Mouse (Mus musculus): ENCODE data around the gene Wdr89. TPM values are rescaled to one million over a fixed set of nuclear protein-coding genes. Genes with fewer than 3 reads are reported as not detected.

Wdr89 gene
- polyA plus RNA-seq, 1 experiment, result 25.9 TPM

DNA sequence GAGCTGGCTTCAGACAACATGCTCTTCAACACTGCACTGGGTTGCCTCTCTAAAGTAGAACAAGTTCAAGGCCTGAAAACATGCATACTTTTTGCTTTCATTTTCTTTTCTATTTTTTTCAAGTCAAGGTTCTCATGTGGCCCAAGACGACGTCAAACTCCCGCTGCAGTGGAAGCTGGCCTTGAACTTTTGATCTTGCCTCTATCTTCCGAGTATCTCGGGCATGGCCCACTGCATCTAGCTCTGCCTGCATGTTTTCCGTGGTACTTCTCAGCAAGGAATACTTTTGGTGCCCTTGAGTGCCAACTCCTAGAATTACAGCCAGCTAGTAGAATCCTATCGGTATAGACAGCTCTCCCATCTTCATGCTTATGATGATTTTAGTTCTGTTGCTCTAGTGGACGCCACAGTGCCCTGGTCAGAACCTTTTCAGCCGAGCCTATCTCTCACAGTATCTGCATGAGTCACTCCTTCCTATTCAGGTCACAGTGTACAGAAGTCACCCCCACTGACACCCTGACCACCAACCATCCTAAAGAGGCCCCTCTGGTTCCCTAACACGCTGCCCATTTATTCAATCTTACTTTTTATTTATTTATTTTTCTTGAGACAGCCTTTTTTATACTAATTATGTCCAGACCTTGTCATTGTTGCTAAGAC lies 33.4 kb downstream of the Wdr89 start:
- H3K36me3 ChIP-seq (ENCODE audit: control insufficient read depth, insufficient read depth), result no peaks in the 10 kb centered on the region
- H3K4me3 ChIP-seq, result no peak overlapping the region
- TF ChIP-seq SRF (IDR thresholded peaks at IDR 0.05; ENCODE audit: control insufficient read depth, insufficient read length, low read depth), result no peak
- TF ChIP-seq MAX (IDR thresholded peaks at IDR 0.05; ENCODE audit: low read depth), result no peak
- TF ChIP-seq TCF3 (IDR thresholded peaks at IDR 0.05; ENCODE audit: insufficient read length, low read depth), result no peak
- no peak for TF ChIP-seq E2F4 (IDR thresholded peaks at IDR 0.05; ENCODE audit: insufficient read depth)
- TF ChIP-seq POLR2AphosphoS2 (IDR thresholded peaks at IDR 0.05; ENCODE audit: insufficient read length, low read depth), result no peak
- TF ChIP-seq MYOD1 (IDR thresholded peaks at IDR 0.05; ENCODE audit: control insufficient read depth in 1 of 3, insufficient read length in 2 of 3, low read depth in 2 of 3), result no peak
- TF ChIP-seq POLR2A (IDR thresholded peaks at IDR 0.05; ENCODE audit: insufficient read length, low read depth), result no peak
- TF ChIP-seq CEBPB (IDR thresholded peaks at IDR 0.05; ENCODE audit: insufficient read depth, poor library complexity, severe bottlenecking), result no peak
- no peak for TF ChIP-seq TCF12 (IDR thresholded peaks at IDR 0.05; ENCODE audit: insufficient read depth, poor library complexity, severe bottlenecking)
- TF ChIP-seq USF1 (IDR thresholded peaks at IDR 0.05; ENCODE audit: low read depth), result no peak
- TF ChIP-seq REST (IDR thresholded peaks at IDR 0.05; ENCODE audit: insufficient read depth, insufficient read length), result no peak
- no peak overlapping the region for H3K4me2 ChIP-seq (ENCODE audit: low read depth)
- no peak overlapping the region for H3ac ChIP-seq (ENCODE audit: control insufficient read depth, insufficient read length)
- H3K27me3 ChIP-seq (ENCODE audit: control insufficient read depth, insufficient read depth, insufficient read length), result no peaks in the 10 kb centered on the region
- no peaks in the 10 kb centered on the region for H3K79me2 ChIP-seq (ENCODE audit: control insufficient read depth, insufficient read depth)

DNA sequence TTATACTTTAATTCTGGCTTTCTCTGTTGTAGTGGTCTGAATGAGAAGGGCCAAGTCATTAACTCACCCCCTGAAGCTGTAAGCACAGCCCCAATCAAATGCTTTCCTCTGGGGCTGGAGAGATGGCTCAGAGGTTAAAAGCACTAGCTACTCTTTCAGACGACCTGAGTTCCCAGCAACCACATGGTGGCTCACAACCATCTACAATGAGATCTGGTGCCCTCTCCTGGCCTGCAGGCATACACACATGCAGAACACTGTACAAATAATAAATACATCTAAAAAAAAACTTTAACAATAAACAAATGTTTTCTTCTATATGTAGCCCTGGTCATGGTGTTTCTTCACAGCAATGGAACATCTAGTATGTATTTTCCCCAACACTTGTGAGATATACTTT lies 39.7 kb downstream of the Wdr89 start:
- Histone ChIP-seq H3K79me2 (ENCODE audit: control insufficient read depth, insufficient read depth) (no peaks in the 10 kb centered on the region), H3ac (ENCODE audit: control insufficient read depth, insufficient read length) (no peak overlapping the region), H3K27me3 (ENCODE audit: control insufficient read depth, insufficient read depth, insufficient read length) (no peaks in the 10 kb centered on the region), H3K4me3 (no peak overlapping the region), H3K4me2 (ENCODE audit: low read depth) (no peak overlapping the region), H3K36me3 (ENCODE audit: control insufficient read depth, insufficient read depth) (no peaks in the 10 kb centered on the region)
- no peak for TF ChIP-seq MYOD1 (IDR thresholded peaks at IDR 0.05; ENCODE audit: control insufficient read depth in 1 of 3, insufficient read length in 2 of 3, low read depth in 2 of 3)
- TF ChIP-seq CEBPB (IDR thresholded peaks at IDR 0.05; ENCODE audit: insufficient read depth, poor library complexity, severe bottlenecking), result no peak
- TF ChIP-seq E2F4 (IDR thresholded peaks at IDR 0.05; ENCODE audit: insufficient read depth), result no peak
- no peak for TF ChIP-seq REST (IDR thresholded peaks at IDR 0.05; ENCODE audit: insufficient read depth, insufficient read length)
- TF ChIP-seq MAX (IDR thresholded peaks at IDR 0.05; ENCODE audit: low read depth), result no peak
- TF ChIP-seq MYOG (IDR thresholded peaks at IDR 0.05; ENCODE audit: control insufficient read depth in 1 of 3, insufficient read depth in 1 of 3, insufficient read length in 2 of 3, low read depth in 2 of 3), result no peak
- no peak for TF ChIP-seq TCF12 (IDR thresholded peaks at IDR 0.05; ENCODE audit: insufficient read depth, poor library complexity, severe bottlenecking)
- no peak for TF ChIP-seq USF1 (IDR thresholded peaks at IDR 0.05; ENCODE audit: low read depth)
- TF ChIP-seq SRF (IDR thresholded peaks at IDR 0.05; ENCODE audit: control insufficient read depth, insufficient read length, low read depth), result no peak
- TF ChIP-seq POLR2A (IDR thresholded peaks at IDR 0.05; ENCODE audit: insufficient read length, low read depth), result no peak
- no peak for TF ChIP-seq POLR2AphosphoS2 (IDR thresholded peaks at IDR 0.05; ENCODE audit: insufficient read length, low read depth)
- TF ChIP-seq TCF3 (IDR thresholded peaks at IDR 0.05; ENCODE audit: insufficient read length, low read depth), result no peak

DNA sequence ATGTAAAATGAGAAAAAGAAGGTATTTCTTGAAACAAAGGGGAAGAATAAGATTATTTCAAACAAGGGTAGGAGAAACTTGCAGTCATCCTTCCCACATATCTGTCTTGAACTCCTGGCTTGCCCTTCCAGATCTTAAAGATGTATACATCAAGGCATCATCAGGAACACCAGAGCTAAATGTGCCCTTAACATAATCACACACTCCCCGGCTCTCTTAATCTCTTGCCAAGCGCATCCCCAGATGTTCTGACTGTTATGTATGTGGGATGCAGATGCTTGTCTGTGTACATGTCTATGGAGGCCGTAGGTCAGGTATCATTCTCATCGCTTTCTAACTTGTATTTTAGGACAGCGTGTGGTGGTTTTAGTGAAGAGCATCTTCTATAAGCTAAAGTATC lies 46.0 kb downstream of the Wdr89 start:
- Histone ChIP-seq H3K4me2 (ENCODE audit: low read depth) (no peak overlapping the region), H3K4me3 (no peak overlapping the region), H3K27me3 (ENCODE audit: control insufficient read depth, insufficient read depth, insufficient read length) (no peaks in the 10 kb centered on the region), H3K36me3 (ENCODE audit: control insufficient read depth, insufficient read depth) (no peaks in the 10 kb centered on the region), H3ac (ENCODE audit: control insufficient read depth, insufficient read length) (no peak overlapping the region), H3K79me2 (ENCODE audit: control insufficient read depth, insufficient read depth) (no peaks in the 10 kb centered on the region)
- TF ChIP-seq MAX (IDR thresholded peaks at IDR 0.05; ENCODE audit: low read depth) (no peak), MYOG (IDR thresholded peaks at IDR 0.05; ENCODE audit: control insufficient read depth in 1 of 3, insufficient read depth in 1 of 3, insufficient read length in 2 of 3, low read depth in 2 of 3) (no peak), CEBPB (IDR thresholded peaks at IDR 0.05; ENCODE audit: insufficient read depth, poor library complexity, severe bottlenecking) (no peak), TCF12 (IDR thresholded peaks at IDR 0.05; ENCODE audit: insufficient read depth, poor library complexity, severe bottlenecking) (no peak), E2F4 (IDR thresholded peaks at IDR 0.05; ENCODE audit: insufficient read depth) (no peak), SRF (IDR thresholded peaks at IDR 0.05; ENCODE audit: control insufficient read depth, insufficient read length, low read depth) (no peak), POLR2A (IDR thresholded peaks at IDR 0.05; ENCODE audit: insufficient read length, low read depth) (no peak), TCF3 (IDR thresholded peaks at IDR 0.05; ENCODE audit: insufficient read length, low read depth) (no peak), MYOD1 (IDR thresholded peaks at IDR 0.05; ENCODE audit: control insufficient read depth in 1 of 3, insufficient read length in 2 of 3, low read depth in 2 of 3) (no peak), REST (IDR thresholded peaks at IDR 0.05; ENCODE audit: insufficient read depth, insufficient read length) (no peak), USF1 (IDR thresholded peaks at IDR 0.05; ENCODE audit: low read depth) (no peak), POLR2AphosphoS2 (IDR thresholded peaks at IDR 0.05; ENCODE audit: insufficient read length, low read depth) (no peak)

DNA sequence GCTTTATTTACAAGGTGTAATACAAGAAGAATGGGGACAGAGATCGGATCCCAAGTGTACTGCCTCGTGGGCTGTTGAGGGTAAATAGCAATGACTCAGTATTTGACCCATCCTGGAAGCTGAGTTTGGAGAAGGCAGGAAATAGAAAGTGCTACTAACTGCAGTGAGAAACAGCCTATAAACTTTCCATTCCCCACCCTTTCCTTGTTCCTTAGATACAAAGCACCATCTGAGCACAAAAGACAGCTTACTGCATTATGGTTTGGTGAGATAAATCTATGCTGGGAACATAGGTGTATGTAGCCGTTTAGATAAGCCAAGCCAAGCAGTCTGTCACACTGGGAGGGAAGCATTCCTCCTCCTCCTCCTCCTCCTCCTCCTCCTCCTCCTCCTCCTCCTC lies 46.5 kb downstream of the Wdr89 start:
- H3K79me2 ChIP-seq (ENCODE audit: control insufficient read depth, insufficient read depth), result no peaks in the 10 kb centered on the region
- no peak overlapping the region for H3K4me2 ChIP-seq (ENCODE audit: low read depth)
- H3K27me3 ChIP-seq (ENCODE audit: control insufficient read depth, insufficient read depth, insufficient read length), result no peaks in the 10 kb centered on the region
- no peak for TF ChIP-seq USF1 (IDR thresholded peaks at IDR 0.05; ENCODE audit: low read depth)
- TF ChIP-seq POLR2AphosphoS2 (IDR thresholded peaks at IDR 0.05; ENCODE audit: insufficient read length, low read depth), result no peak
- no peak for TF ChIP-seq TCF3 (IDR thresholded peaks at IDR 0.05; ENCODE audit: insufficient read length, low read depth)
- no peak for TF ChIP-seq TCF12 (IDR thresholded peaks at IDR 0.05; ENCODE audit: insufficient read depth, poor library complexity, severe bottlenecking)
- no peak for TF ChIP-seq MYOG (IDR thresholded peaks at IDR 0.05; ENCODE audit: control insufficient read depth in 1 of 3, insufficient read depth in 1 of 3, insufficient read length in 2 of 3, low read depth in 2 of 3)
- no peak for TF ChIP-seq MAX (IDR thresholded peaks at IDR 0.05; ENCODE audit: low read depth)
- no peak for TF ChIP-seq SRF (IDR thresholded peaks at IDR 0.05; ENCODE audit: control insufficient read depth, insufficient read length, low read depth)
- TF ChIP-seq REST (IDR thresholded peaks at IDR 0.05; ENCODE audit: insufficient read depth, insufficient read length), result no peak
- no peak for TF ChIP-seq CEBPB (IDR thresholded peaks at IDR 0.05; ENCODE audit: insufficient read depth, poor library complexity, severe bottlenecking)
- no peak for TF ChIP-seq MYOD1 (IDR thresholded peaks at IDR 0.05; ENCODE audit: control insufficient read depth in 1 of 3, insufficient read length in 2 of 3, low read depth in 2 of 3)
- TF ChIP-seq POLR2A (IDR thresholded peaks at IDR 0.05; ENCODE audit: insufficient read length, low read depth), result no peak
- no peak for TF ChIP-seq E2F4 (IDR thresholded peaks at IDR 0.05; ENCODE audit: insufficient read depth)
- no peaks in the 10 kb centered on the region for H3K36me3 ChIP-seq (ENCODE audit: control insufficient read depth, insufficient read depth)
- no peak overlapping the region for H3K4me3 ChIP-seq
- H3ac ChIP-seq (ENCODE audit: control insufficient read depth, insufficient read length), result no peak overlapping the region

All from myocyte (in vitro differentiated cells).